8 mouse cellular contexts compared by ENCODE assay signal in the genomic region with DNA sequence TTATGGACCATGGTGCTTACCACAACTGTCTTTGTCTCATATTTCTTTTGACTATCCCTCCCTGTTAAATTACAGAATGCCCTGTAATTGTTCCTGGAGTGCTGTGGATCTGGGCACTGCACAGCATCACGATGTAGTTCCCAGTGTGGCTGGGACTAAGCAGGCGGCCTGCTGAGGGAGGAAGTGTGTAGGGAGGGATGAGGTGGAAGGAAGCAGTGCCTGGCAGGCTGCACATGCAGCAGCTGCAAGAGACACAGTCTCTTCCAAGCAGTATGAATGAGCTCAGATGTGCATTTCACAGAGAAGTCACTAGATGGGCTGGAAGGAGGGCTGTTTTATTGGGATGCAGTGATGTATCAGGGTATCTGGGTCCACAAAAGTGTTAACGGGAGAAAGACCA. TPM values are rescaled to one million over a fixed set of nuclear protein-coding genes. Genes with fewer than 3 reads are reported as not detected.
DNase-seq lines count a peak whose midpoint lies in the region; ATAC-seq lines count a peak whose summit lies in the region.

No protein-coding gene starts in this region.

- DNase-seq in 416B (ENCODE audit: low read depth): peak; percentile 28
- peak; percentile 37 for DNase-seq in cerebellum, adult 11 months
- DNase-seq in forelimb bud, embryonic 11.5 days (ENCODE audit: low read depth, low spot score): peak; percentile 5
- DNase-seq in left cerebral cortex, postnatal 4 days: peak; percentile 68
- DNase-seq in natural killer cell, adult 2 months (ENCODE audit: low spot score in 2 of 2): no peak
- no peak for DNase-seq in thymus, postnatal 14 days
- DNase-seq in kidney, postnatal 14 days: no peak

- ATAC-seq in activated CD4-positive, CD25-positive, alpha-beta regulatory T cell, adult 4 months: no peak

- intact Hi-C loops in left cerebral cortex, postnatal 4 days (cut with DNase I): loop anchor here (5.0 kb wide), 1 partner anchor 1870 kb away; a partner anchor contains a TSS

RNA-seq across cellular contexts. Expression of a gene that starts 14.4 kb away (rescaled TPM):
- 10 to 100 TPM; 61.2 to 61.5 TPM for total RNA-seq in left cerebral cortex, postnatal 4 days (2021)
- 10 to 100 TPM; 14.9 to 20.5 TPM for polyA plus RNA-seq in activated CD4-positive, CD25-positive, alpha-beta regulatory T cell, adult 4 months (2017; shearing (Covaris generic))

RNA-seq across cellular contexts. Expression of a gene that starts 14.5 kb away (rescaled TPM):
- total RNA-seq in left cerebral cortex, postnatal 4 days (2021): under 1 TPM; 0.77 to 0.80 TPM
- under 1 TPM in 1 of 2 experiments, not detected in 1; 0.46 TPM for polyA plus RNA-seq in activated CD4-positive, CD25-positive, alpha-beta regulatory T cell, adult 4 months (2017; shearing (Covaris generic))

Comparison
In these comparisons a context has a peak if more than half of its experiments do, and no peak if none do; other contexts are left out.
1. DNase-seq: peak in 416B (single experiment), cerebellum, adult 11 months (single experiment), forelimb bud, embryonic 11.5 days (single experiment) and left cerebral cortex, postnatal 4 days (single experiment); none in natural killer cell, adult 2 months (0 of 2), thymus, postnatal 14 days (single experiment) and kidney, postnatal 14 days (single experiment).